Mouse (Mus musculus): ENCODE data around the gene Gm20547.

GRCm38 (mm10) chr17:34874321-34874720 lies 7.5 kb downstream of the Gm20547 start:
- TF ChIP-seq CTCF (IDR thresholded peaks at IDR 0.05; ENCODE audit: extremely low read depth, insufficient read depth, low read length): no peak
- TF ChIP-seq POLR2A (IDR thresholded peaks at IDR 0.05; ENCODE audit: extremely low read depth, insufficient read depth, low read length): no peak
